Mouse (Mus musculus) forebrain, postnatal 0 days (tissue): ENCODE results near the gene Denr. TPM values are rescaled to one million over a fixed set of nuclear protein-coding genes. Genes with fewer than 3 reads are reported as not detected.
A peak's percentile ranks its signal among the peaks of the same experiment; 100 is the strongest.

Experiments used
- ATAC-seq: fragments of 200-750 bp; cut with Nextera tagmentation; 2 replicates; pipeline ENCODE4 v1.8.0; 2017; ENCODE audit warnings: mild to moderate bottlenecking, moderate library complexity
- DNase-seq: peaks from one replicate; pipeline ENCODE4 v3.0.0-alpha.2; 2015
- H3K27ac ChIP-seq: fragments of 300-500 bp; sonication (generic); 2 replicates; pipeline ENCODE4 v1.5.1; 2014; ENCODE audit warnings: low read depth, mild to moderate bottlenecking, antibody characterized with exemption, low read length, moderate library complexity, mixed read lengths
- H3K27me3 ChIP-seq: fragments of 300-500 bp; sonication (generic); 2 replicates; pipeline ENCODE4 v1.6.1; 2014; ENCODE audit warnings: mild to moderate bottlenecking, low read length, mixed read lengths; ENCODE audit not compliant: insufficient read depth
- H3K36me3 ChIP-seq: fragments of 300-500 bp; sonication (generic); 2 replicates; pipeline ENCODE4 v1.6.1; 2014; ENCODE audit warnings: mild to moderate bottlenecking, moderate library complexity; ENCODE audit not compliant: insufficient read depth
- H3K4me1 ChIP-seq: fragments of 300-500 bp; sonication (generic); 2 replicates; pipeline ENCODE4 v1.6.1; 2014; ENCODE audit warnings: antibody characterized with exemption; ENCODE audit not compliant: insufficient read depth
- H3K4me2 ChIP-seq: fragments of 300-500 bp; sonication (generic); 2 replicates; pipeline ENCODE4 v1.6.1; 2014; ENCODE audit warnings: low read depth, mild to moderate bottlenecking, moderate library complexity
- H3K4me3 ChIP-seq: fragments of 300-500 bp; sonication (generic); 2 replicates; pipeline ENCODE4 v1.5.1; 2014; ENCODE audit warnings: low read depth, low read length, mixed read lengths
- H3K9ac ChIP-seq: fragments of 300-500 bp; sonication (generic); 2 replicates; pipeline ENCODE4 v1.6.1; 2014; ENCODE audit warnings: mild to moderate bottlenecking
- H3K9me3 ChIP-seq: fragments of 300-500 bp; sonication (generic); 2 replicates; pipeline ENCODE4 v1.6.1; 2016; ENCODE audit warnings: low read length
- CTCF ChIP-seq: sonication (generic); IDR thresholded peaks from 2 replicates; pipeline ENCODE4 v1.5.1; 2016; ENCODE audit warnings: antibody characterized with exemption, control low read depth, low read depth
- WGBS: fragments of 180-500 bp; shearing (Covaris S2); extraction: QIAGEN DNeasy Blood & Tissue Kit; methylation state at CpG from one replicate; pipeline ENCODE4 v1.1.7; 2014; 5-methylcytosine and 5-hydroxymethylcytosine counted together
- polyA plus RNA-seq: library from polyadenylated mRNA; unstranded; fragments of >200 nt; fragmentation: Nextera tagmentation; extraction: Ambion mirVana; gene quantifications from 2 replicates; pipeline ENCODE4 v1.2.1, GENCODE M21; 2015
- total RNA-seq: library from RNA; depleted of rRNA; stranded (reverse); fragments of >200 nt; gene quantifications from 2 replicates; pipeline ENCODE4 v1.2.3, GENCODE M21; 2014; rRNA removed

Denr gene
- total RNA-seq (25.2 and 25.3 TPM in 2 replicates), polyA plus RNA-seq (128 and 130 TPM in 2 replicates)

- peak; percentile 100 for DNase-seq
- Histone ChIP-seq H3K4me2 (peak within 1 kb of the TSS; percentile 87), H3K9me3 (no peaks in the 10 kb centered on the region), H3K9ac (peak within 1 kb of the TSS; percentile 85), H3K36me3 (peaks cover 15% of the 10 kb centered on the region; the same call in 1 of the 2 replicates), H3K4me3 (peak within 1 kb of the TSS; percentile 64), H3K4me1 (peaks cover 9% of the 10 kb centered on the region; the same call in 1 of the 2 replicates), H3K27ac (peak within 1 kb of the TSS; percentile 79), H3K27me3 (no peaks in the 10 kb centered on the region)
- ATAC-seq: peak; percentile 97
- peak; percentile 96 for TF ChIP-seq CTCF
- WGBS: 5% methylated on average over 59 of the region's 61 CpGs
Observed at GRCm38 (mm10) chr5:123906976-123907630, at the start of gene Denr. Gene Denr (plus strand): TSS chr5:123907175.

- no peaks in the 10 kb centered on the region for H3K9me3 ChIP-seq
- no peaks in the 10 kb centered on the region for H3K4me1 ChIP-seq
- H3K4me2 ChIP-seq: no peak overlapping the region
- no peak for TF ChIP-seq CTCF
- H3K36me3 ChIP-seq: no peaks in the 10 kb centered on the region
- 81% methylated on average over 11 of the region's 11 CpGs for WGBS
- H3K4me3 ChIP-seq: no peak overlapping the region
- ATAC-seq (no peak), DNase-seq (no peak)
- no peak overlapping the region for H3K27ac ChIP-seq
- no peak overlapping the region for H3K9ac ChIP-seq
- no peaks in the 10 kb centered on the region for H3K27me3 ChIP-seq
Observed at GRCm38 (mm10) chr5:123858798-123859197, 48.2 kb upstream of the Denr start.

- H3K9ac ChIP-seq: no peak overlapping the region
- no peaks in the 10 kb centered on the region for H3K27me3 ChIP-seq
- TF ChIP-seq CTCF: no peak
- DNase-seq (no peak), ATAC-seq (no peak)
- H3K4me3 ChIP-seq: no peak overlapping the region
- no peaks in the 10 kb centered on the region for H3K36me3 ChIP-seq
- H3K27ac ChIP-seq: no peak overlapping the region
- no peak overlapping the region for H3K4me2 ChIP-seq
- 80% methylated on average over 15 of the region's 15 CpGs for WGBS
- H3K9me3 ChIP-seq: no peaks in the 10 kb centered on the region
- H3K4me1 ChIP-seq: no peaks in the 10 kb centered on the region
Observed at GRCm38 (mm10) chr5:123862374-123863350, 44.3 kb upstream of the Denr start.

GRCm38 (mm10) chr5:123863934-123864333 is 43.0 kb upstream of the Denr start:
- no peak overlapping the region for H3K27ac ChIP-seq
- no peaks in the 10 kb centered on the region for H3K36me3 ChIP-seq
- no peak overlapping the region for H3K4me2 ChIP-seq
- DNase-seq (no peak), ATAC-seq (no peak)
- H3K9me3 ChIP-seq: no peaks in the 10 kb centered on the region
- WGBS: 90% methylated on average over 14 of the region's 14 CpGs
- no peaks in the 10 kb centered on the region for H3K27me3 ChIP-seq
- H3K4me1 ChIP-seq: no peaks in the 10 kb centered on the region
- no peak for TF ChIP-seq CTCF
- no peak overlapping the region for H3K4me3 ChIP-seq
- no peak overlapping the region for H3K9ac ChIP-seq

GRCm38 (mm10) chr5:123865365-123865764 is 41.6 kb upstream of the Denr start, which contains the start of gene Hcar2:
Gene Hcar2 (minus strand): TSS chr5:123865499.
- DNase-seq (no peak), ATAC-seq (no peak)
- Histone ChIP-seq H3K9ac (no peak within 1 kb of the TSS), H3K27me3 (no peaks in the 10 kb centered on the region), H3K9me3 (no peaks in the 10 kb centered on the region), H3K36me3 (no peaks in the 10 kb centered on the region), H3K4me1 (no peaks in the 10 kb centered on the region), H3K4me2 (no peak within 1 kb of the TSS), H3K27ac (no peak within 1 kb of the TSS), H3K4me3 (no peak within 1 kb of the TSS)
- TF ChIP-seq CTCF: no peak
- WGBS: 80% methylated on average over 12 of the region's 12 CpGs

GRCm38 (mm10) chr5:123866457-123866856 is 40.5 kb upstream of the Denr start:
- Histone ChIP-seq H3K4me3 (no peak overlapping the region), H3K9me3 (no peaks in the 10 kb centered on the region), H3K9ac (no peak overlapping the region), H3K4me2 (no peak overlapping the region), H3K27ac (no peak overlapping the region), H3K27me3 (no peaks in the 10 kb centered on the region), H3K36me3 (no peaks in the 10 kb centered on the region), H3K4me1 (no peaks in the 10 kb centered on the region)
- WGBS: 85% methylated on average over 4 of the region's 4 CpGs
- DNase-seq (no peak), ATAC-seq (no peak)
- TF ChIP-seq CTCF: no peak
